In genomic region chr2:153161684-153162080, GRCm38 (mm10) we compare ENCODE assay signal across 8 mouse cellular contexts. TPM values are rescaled to one million over a fixed set of nuclear protein-coding genes. Genes with fewer than 3 reads are reported as not detected.
A peak's percentile ranks its signal among the peaks of the same experiment; 100 is the strongest.
DNase-seq lines count a peak whose midpoint lies in the region; ATAC-seq lines count a peak whose summit lies in the region.

No protein-coding gene starts in this region.

- peak overlapping the region; percentile 88 for H3K4me3 ChIP-seq in hindbrain, embryonic 13.5 days
- H3K4me3 ChIP-seq in midbrain, embryonic 11.5 days (ENCODE audit: low read depth, low read length), result peak overlapping the region; percentile 89

- no peaks in the 10 kb centered on the region for H3K27me3 ChIP-seq in hindbrain, embryonic 13.5 days
- no peaks in the 10 kb centered on the region for H3K27me3 ChIP-seq in midbrain, embryonic 11.5 days (ENCODE audit: control insufficient read depth, insufficient read depth, low read length)

- peaks cover 20% of the 10 kb centered on the region for H3K4me1 ChIP-seq in hindbrain, embryonic 13.5 days (replicated peaks)
- peaks cover 7% of the 10 kb centered on the region for H3K4me1 ChIP-seq in midbrain, embryonic 11.5 days (ENCODE audit: control insufficient read depth, insufficient read depth, low read length)

- peak; percentile 37 to 43 for DNase-seq in left cerebral cortex, postnatal 14 days (ENCODE audit: low spot score in 2 of 2)
- no peak for DNase-seq in left cerebral cortex, adult 9 months (ENCODE audit: low spot score in 2 of 2)
- no peak for DNase-seq in midbrain, embryonic 11.5 days (ENCODE audit: low spot score, missing footprints)
- DNase-seq in urinary bladder, postnatal 4 days (ENCODE audit: low spot score in 2 of 2), result no peak
- no peak for DNase-seq in gastrocnemius, postnatal 14 days
- no peak for DNase-seq in thymus, postnatal 0 days (ENCODE audit: low spot score)

- ATAC-seq in common myeloid progenitor, adult 5-6 weeks (replicated peaks; ENCODE audit: low read depth, poor library complexity, severe bottlenecking), result peak; percentile 44
- ATAC-seq in hindbrain, embryonic 13.5 days (ENCODE audit: low FRiP score), result peak; percentile 62
- ATAC-seq in midbrain, embryonic 11.5 days (ENCODE audit: low FRiP score), result peak; percentile 49

- peak overlapping the region; percentile 92 for H3K9ac ChIP-seq in hindbrain, embryonic 13.5 days
- H3K9ac ChIP-seq in midbrain, embryonic 11.5 days (ENCODE audit: low read length), result peak overlapping the region; percentile 96

- H3K36me3 ChIP-seq in hindbrain, embryonic 13.5 days, result no peaks in the 10 kb centered on the region
- H3K36me3 ChIP-seq in midbrain, embryonic 11.5 days (ENCODE audit: control insufficient read depth, insufficient read depth, low read length), result no peaks in the 10 kb centered on the region

- under 1% methylated on average over 16 of the region's 16 CpGs for WGBS in hindbrain, embryonic 13.5 days
- WGBS in midbrain, embryonic 11.5 days, result under 1% methylated on average over 16 of the region's 16 CpGs

- peak overlapping the region; percentile 97 for H3K4me2 ChIP-seq in hindbrain, embryonic 13.5 days
- peak overlapping the region; percentile 64 for H3K4me2 ChIP-seq in midbrain, embryonic 11.5 days

- H3K27ac ChIP-seq in hindbrain, embryonic 13.5 days, result peak overlapping the region; percentile 95
- peak overlapping the region; percentile 87 for H3K27ac ChIP-seq in midbrain, embryonic 11.5 days (ENCODE audit: low read depth, low read length)

- no peaks in the 10 kb centered on the region for H3K9me3 ChIP-seq in hindbrain, embryonic 13.5 days
- no peaks in the 10 kb centered on the region for H3K9me3 ChIP-seq in midbrain, embryonic 11.5 days (ENCODE audit: control insufficient read depth, low read length)

- intact Hi-C loops in left cerebral cortex, postnatal 14 days (cut with DNase I), result loop anchor here (2.0 kb wide), 1 partner anchor 77 kb away; no protein-coding TSS in a partner anchor
- intact Hi-C loops in gastrocnemius, postnatal 14 days (cut with DNase I; ENCODE audit: low total_unique reads), result no loop called here

RNA-seq across cellular contexts. Expression of gene Tm9sf4, which starts 0.6 kb away (rescaled TPM):
- 100 to 1,000 TPM; 118 to 120 TPM for total RNA-seq in left cerebral cortex, postnatal 14 days (2021)
- total RNA-seq in common myeloid progenitor, adult 5-6 weeks (2017), result 80.5 and 106 TPM in 2 replicates
- polyA plus RNA-seq in hindbrain, embryonic 13.5 days (2015; fragmentation: Nextera tagmentation; extraction: Ambion mirVana), result 77.2 and 79.3 TPM in 2 replicates
- polyA plus RNA-seq in midbrain, embryonic 11.5 days (2014; fragmentation: Nextera tagmentation; extraction: Ambion mirVana), result 80.9 and 85.9 TPM in 2 replicates
- 10 to 100 TPM; 38.2 to 41.7 TPM for total RNA-seq in gastrocnemius, postnatal 14 days (2021)
- 32.4 and 34.9 TPM in 2 replicates for polyA plus RNA-seq in thymus, postnatal 0 days (2015; fragmentation: Nextera tagmentation; extraction: Ambion mirVana)

RNA-seq across cellular contexts. Expression of gene Hck, which starts 53.4 kb away (rescaled TPM):
- total RNA-seq in left cerebral cortex, postnatal 14 days (2021), result 1 to 10 TPM; 1.7 to 2.9 TPM
- 2.2 and 5.9 TPM in 2 replicates for total RNA-seq in common myeloid progenitor, adult 5-6 weeks (2017)
- 1.7 and 2.2 TPM in 2 replicates for polyA plus RNA-seq in hindbrain, embryonic 13.5 days (2015; fragmentation: Nextera tagmentation; extraction: Ambion mirVana)
- 2.4 and 2.5 TPM in 2 replicates for polyA plus RNA-seq in midbrain, embryonic 11.5 days (2014; fragmentation: Nextera tagmentation; extraction: Ambion mirVana)
- total RNA-seq in gastrocnemius, postnatal 14 days (2021), result under 1 TPM; 0.60 to 0.76 TPM
- polyA plus RNA-seq in thymus, postnatal 0 days (2015; fragmentation: Nextera tagmentation; extraction: Ambion mirVana), result 5.8 and 7.3 TPM in 2 replicates

Comparison
In these comparisons a context has a peak if more than half of its experiments do, and no peak if none do; other contexts are left out.
1. DNase-seq: peak in left cerebral cortex, postnatal 14 days (2 of 2); none in left cerebral cortex, adult 9 months (0 of 2), midbrain, embryonic 11.5 days (single experiment), urinary bladder, postnatal 4 days (0 of 2), gastrocnemius, postnatal 14 days (single experiment) and thymus, postnatal 0 days (single experiment).
2. Peak in every context shown above with its lines, with median percentiles within 50 percentile points of each other: ATAC-seq.